Mouse (Mus musculus) intestine, embryonic 15.5 days (tissue): Measurements from ENCODE around the gene Abhd11. TPM values are rescaled to one million over a fixed set of nuclear protein-coding genes. Genes with fewer than 3 reads are reported as not detected.
A peak's percentile ranks its signal among the peaks of the same experiment; 100 is the strongest.

ENCODE experiments used
- ATAC-seq: fragments of 200-750 bp; cut with Nextera tagmentation; 2 replicates; pipeline ENCODE4 v1.8.0; 2017; ENCODE audit warnings: moderate TSS enrichment, moderate library complexity
- H3K27ac ChIP-seq: fragments of 300-500 bp; sonication (generic); 2 replicates; pipeline ENCODE4 v1.5.1; 2015; ENCODE audit warnings: mild to moderate bottlenecking, inconsistent platforms
- H3K27me3 ChIP-seq: fragments of 300-500 bp; sonication (generic); replicated peaks from 2 replicates; pipeline ENCODE4 v1.6.1; 2015; ENCODE audit warnings: inconsistent platforms
- H3K36me3 ChIP-seq: fragments of 300-500 bp; sonication (generic); 2 replicates; pipeline ENCODE4 v1.6.1; 2015; ENCODE audit warnings: inconsistent platforms
- H3K4me1 ChIP-seq: fragments of 300-500 bp; sonication (generic); replicated peaks from 2 replicates; pipeline ENCODE4 v1.6.1; 2015; ENCODE audit warnings: inconsistent platforms
- H3K4me2 ChIP-seq: fragments of 300-500 bp; sonication (generic); replicated peaks from 2 replicates; pipeline ENCODE4 v1.6.1; 2015; ENCODE audit warnings: mild to moderate bottlenecking, inconsistent platforms
- H3K4me3 ChIP-seq: fragments of 300-500 bp; sonication (generic); replicated peaks from 2 replicates; pipeline ENCODE4 v1.5.1; 2015; ENCODE audit warnings: inconsistent platforms
- H3K9ac ChIP-seq: fragments of 300-500 bp; sonication (generic); 2 replicates; pipeline ENCODE4 v1.6.1; 2015; ENCODE audit warnings: inconsistent platforms
- H3K9me3 ChIP-seq: fragments of 300-500 bp; sonication (generic); 2 replicates; pipeline ENCODE4 v1.6.1; 2016; ENCODE audit warnings: inconsistent platforms
- WGBS: fragments of 180-500 bp; shearing (Covaris S2); methylation state at CpG from one replicate; pipeline ENCODE4 v1.1.7; 2015; 5-methylcytosine and 5-hydroxymethylcytosine counted together
- polyA plus RNA-seq: library from polyadenylated mRNA; unstranded; fragments of >200 nt; fragmentation: Nextera tagmentation; extraction: Ambion mirVana; gene quantifications from 2 replicates; pipeline ENCODE4 v1.2.1, GENCODE M21; 2015

The Abhd11 gene
- polyA plus RNA-seq, 1 experiment from 2014 or later, result 96.0 TPM

- peak overlapping the region; percentile 31; the same call in 1 of the 2 replicates for H3K9ac ChIP-seq
- peak overlapping the region; percentile 48 for H3K4me2 ChIP-seq
- peak overlapping the region; percentile 73 for H3K4me3 ChIP-seq
- H3K27ac ChIP-seq, result peak overlapping the region; percentile 75
- H3K4me1 ChIP-seq, result peaks cover 39% of the 10 kb centered on the region
- no peaks in the 10 kb centered on the region for H3K27me3 ChIP-seq
- 10% methylated on average over 16 of the region's 16 CpGs for WGBS
- peak; percentile 31 for ATAC-seq
- H3K9me3 ChIP-seq, result no peaks in the 10 kb centered on the region
- H3K36me3 ChIP-seq, result no peaks in the 10 kb centered on the region
These were observed 3.9 kb downstream of the Abhd11 start for GRCm38 (mm10) chr5:135012671-135013441.

DNA sequence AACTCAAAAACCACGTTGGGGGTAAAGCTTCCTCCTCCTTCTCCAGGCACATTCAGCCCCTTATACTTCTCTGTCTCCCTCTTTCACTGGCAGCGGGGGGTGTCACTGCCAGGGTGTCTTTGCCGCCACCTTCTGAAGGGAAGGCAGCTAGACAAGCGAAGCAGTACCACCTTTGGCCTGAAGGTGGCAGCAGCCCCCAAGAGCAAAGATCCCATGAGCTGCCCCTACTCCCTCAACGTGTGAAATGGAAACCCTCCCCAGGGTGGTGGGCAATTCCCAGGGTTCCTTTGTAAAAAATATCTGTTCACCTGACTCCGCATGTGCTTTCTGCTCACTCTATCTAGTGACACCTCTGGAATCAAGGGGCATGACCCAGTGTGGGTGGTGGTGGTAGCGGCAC lies 6.5 kb downstream of the Abhd11 start:
- H3K9me3 ChIP-seq, result no peaks in the 10 kb centered on the region
- no peak overlapping the region for H3K9ac ChIP-seq
- H3K4me1 ChIP-seq, result peaks cover 30% of the 10 kb centered on the region
- 0 out of 2 replicates have a peak, but pooled peaks have one; percentile 20 for ATAC-seq
- WGBS, result 13% methylated on average over 7 of the region's 7 CpGs
- no peak overlapping the region for H3K4me3 ChIP-seq
- H3K36me3 ChIP-seq, result no peaks in the 10 kb centered on the region
- no peaks in the 10 kb centered on the region for H3K27me3 ChIP-seq
- no peak overlapping the region for H3K27ac ChIP-seq
- no peak overlapping the region for H3K4me2 ChIP-seq

GRCm38 (mm10) chr5:135016224-135016759 lies 7.3 kb downstream of the Abhd11 start:
- H3K4me3 ChIP-seq, result no peak overlapping the region
- H3K36me3 ChIP-seq, result no peaks in the 10 kb centered on the region
- ATAC-seq, result no peak
- 39% methylated on average over 4 of the region's 4 CpGs for WGBS
- H3K9me3 ChIP-seq, result no peaks in the 10 kb centered on the region
- no peak overlapping the region for H3K4me2 ChIP-seq
- no peaks in the 10 kb centered on the region for H3K27me3 ChIP-seq
- no peak overlapping the region for H3K27ac ChIP-seq
- H3K4me1 ChIP-seq, result peaks cover 22% of the 10 kb centered on the region
- H3K9ac ChIP-seq, result no peak overlapping the region

DNA sequence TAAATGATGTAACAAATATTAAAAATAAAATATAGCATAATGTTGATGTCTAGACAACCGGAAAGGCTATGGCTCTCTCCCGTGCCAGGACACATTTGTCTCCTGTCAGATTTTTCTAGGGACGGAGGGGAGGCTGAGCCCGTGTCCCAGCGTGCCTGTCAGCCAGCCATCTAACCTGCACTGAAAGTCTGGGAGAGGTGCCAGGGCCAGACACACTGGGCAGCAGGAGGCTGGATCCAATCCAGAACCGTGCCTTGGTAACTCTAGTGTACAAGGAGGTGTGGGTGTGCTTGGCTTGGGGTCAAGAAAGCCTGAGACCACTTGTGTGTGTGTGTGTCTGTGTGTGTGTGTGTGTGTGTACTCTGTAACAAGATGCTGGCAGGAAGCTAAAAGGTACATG lies 12.9 kb downstream of the Abhd11 start:
- 59% methylated on average over 6 of the region's 6 CpGs for WGBS
- peaks cover 27% of the 10 kb centered on the region for H3K4me1 ChIP-seq
- no peak for ATAC-seq

GRCm38 (mm10) chr5:135023344-135024173 lies 14.6 kb downstream of the Abhd11 start, which contains the start of gene Stx1a:
Gene Stx1a (plus strand): TSS chr5:135023482.
- peak within 1 kb of the TSS; percentile 77 for H3K9ac ChIP-seq
- WGBS, result under 1% methylated on average over 61 of the region's 61 CpGs
- peak; percentile 95 for ATAC-seq
- H3K4me2 ChIP-seq, result peak within 1 kb of the TSS; percentile 93
- no peaks in the 10 kb centered on the region for H3K27me3 ChIP-seq
- peak within 1 kb of the TSS; percentile 48; the same call in 1 of the 2 replicates for H3K27ac ChIP-seq
- no peaks in the 10 kb centered on the region for H3K36me3 ChIP-seq
- H3K4me3 ChIP-seq, result peak within 1 kb of the TSS; percentile 66
- peaks cover 31% of the 10 kb centered on the region for H3K4me1 ChIP-seq
- H3K9me3 ChIP-seq, result no peaks in the 10 kb centered on the region

More for the DNA sequence above, 12.9 kb downstream of the Abhd11 start:
- H3K36me3 ChIP-seq, result no peaks in the 10 kb centered on the region
- no peak overlapping the region for H3K4me2 ChIP-seq
- no peak overlapping the region for H3K27ac ChIP-seq
- no peaks in the 10 kb centered on the region for H3K27me3 ChIP-seq
- H3K9me3 ChIP-seq, result no peaks in the 10 kb centered on the region
- no peak overlapping the region for H3K9ac ChIP-seq
- no peak overlapping the region for H3K4me3 ChIP-seq

- Histone ChIP-seq H3K27ac (no peak overlapping the region), H3K4me3 (peak overlapping the region; percentile 66; the same call in 1 of the 2 replicates), H3K9ac (peak overlapping the region; percentile 77; the same call in 1 of the 2 replicates), H3K9me3 (no peaks in the 10 kb centered on the region), H3K4me2 (peak overlapping the region; percentile 93), H3K4me1 (peaks cover 40% of the 10 kb centered on the region), H3K27me3 (no peaks in the 10 kb centered on the region), H3K36me3 (no peaks in the 10 kb centered on the region)
- no peak for ATAC-seq
- WGBS, result 37% methylated on average over 11 of the region's 11 CpGs
These were observed 15.8 kb downstream of the Abhd11 start for GRCm38 (mm10) chr5:135024665-135025224.

DNA sequence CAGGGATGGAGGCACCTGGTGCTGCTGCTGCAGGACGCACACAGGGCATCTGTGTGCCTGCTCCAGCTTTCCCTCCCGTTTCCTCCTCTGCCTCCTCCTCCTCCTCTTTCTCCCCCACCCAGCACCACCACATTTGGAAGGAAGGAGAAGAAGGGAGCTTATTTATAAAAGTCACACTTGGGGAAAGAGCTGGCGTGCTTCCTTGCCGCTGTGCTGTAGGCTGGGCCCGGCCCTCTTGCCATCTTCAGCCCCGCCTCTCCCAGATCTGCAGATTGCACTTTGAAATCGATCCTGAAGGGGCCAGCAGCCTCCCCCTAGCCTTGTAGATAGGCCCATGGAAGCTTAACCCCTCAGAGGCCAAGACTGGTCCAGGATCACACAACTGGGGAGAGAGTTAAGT lies 16.9 kb downstream of the Abhd11 start:
- Histone ChIP-seq H3K4me2 (peak overlapping the region; percentile 45), H3K9me3 (no peaks in the 10 kb centered on the region), H3K27ac (0 out of 2 replicates have a peak overlapping the region, but pooled peaks have one; percentile 24), H3K9ac (peak overlapping the region; percentile 26; the same call in 1 of the 2 replicates), H3K4me1 (peaks cover 40% of the 10 kb centered on the region), H3K27me3 (no peaks in the 10 kb centered on the region), H3K4me3 (no peak overlapping the region), H3K36me3 (no peaks in the 10 kb centered on the region)
- 10% methylated on average over 7 of the region's 7 CpGs for WGBS
- no peak for ATAC-seq

DNA sequence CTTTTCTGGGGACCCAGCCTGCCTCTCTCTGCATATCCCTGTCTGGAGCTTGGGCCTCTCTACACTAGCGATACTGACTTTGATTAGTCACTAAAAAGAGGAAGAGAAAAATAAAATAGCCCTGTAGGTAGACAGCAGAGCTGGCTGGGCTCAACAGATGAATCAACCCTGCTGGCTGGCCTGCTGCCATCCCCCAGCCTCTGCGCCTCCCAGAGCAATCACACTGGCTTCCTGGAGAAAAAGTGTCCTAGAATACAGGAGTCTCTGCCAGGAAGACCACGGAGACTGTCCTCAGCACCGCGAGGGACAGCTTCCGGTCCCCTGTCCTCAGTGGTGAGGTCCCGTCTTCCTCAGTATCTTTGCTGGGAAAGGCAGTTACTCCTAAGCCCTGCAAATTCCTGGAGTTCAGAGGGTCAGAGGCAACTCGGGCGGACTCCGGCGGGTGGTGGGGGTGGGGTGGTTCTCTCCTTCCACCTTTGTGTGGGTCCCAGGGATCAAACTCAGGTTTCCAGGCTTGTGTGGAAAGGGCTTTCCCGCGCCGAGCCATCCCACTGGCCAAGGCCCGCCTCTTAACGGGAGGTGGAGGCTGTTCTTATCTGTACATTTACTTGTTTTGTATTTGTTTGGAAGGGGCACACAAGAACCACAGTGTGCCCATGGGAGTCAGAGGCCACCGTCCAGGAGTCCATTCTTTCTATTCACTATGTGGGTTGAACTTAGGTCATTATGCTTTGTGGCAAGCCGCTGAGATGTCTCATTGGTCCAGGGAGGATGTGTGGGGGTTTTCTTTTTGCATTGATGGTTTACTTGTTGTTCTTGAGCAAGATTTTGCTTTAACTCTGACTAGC lies 20.3 kb downstream of the Abhd11 start:
- peak; percentile 48; the same call in 1 of the 2 replicates for ATAC-seq
- Histone ChIP-seq H3K27me3 (no peaks in the 10 kb centered on the region), H3K27ac (peak overlapping the region; percentile 44), H3K9ac (no peak overlapping the region), H3K36me3 (no peaks in the 10 kb centered on the region; the same call in 1 of the 2 replicates), H3K4me3 (no peak overlapping the region), H3K9me3 (no peaks in the 10 kb centered on the region), H3K4me1 (peaks cover 30% of the 10 kb centered on the region), H3K4me2 (peak overlapping the region; percentile 46)
- 45% methylated on average over 18 of the region's 18 CpGs for WGBS

- no peak overlapping the region for H3K4me3 ChIP-seq
- no peak overlapping the region for H3K4me2 ChIP-seq
- no peak overlapping the region for H3K27ac ChIP-seq
- ATAC-seq, result no peak
- WGBS, result 90% methylated on average over 5 of the region's 5 CpGs
- H3K9ac ChIP-seq, result no peak overlapping the region
- H3K9me3 ChIP-seq, result no peaks in the 10 kb centered on the region
- H3K4me1 ChIP-seq, result peaks cover 13% of the 10 kb centered on the region
- no peaks in the 10 kb centered on the region for H3K27me3 ChIP-seq
- H3K36me3 ChIP-seq, result no peaks in the 10 kb centered on the region; the same call in 1 of the 2 replicates
These were observed 23.6 kb downstream of the Abhd11 start for GRCm38 (mm10) chr5:135032581-135032980.

GRCm38 (mm10) chr5:135034593-135034992 lies 25.6 kb downstream of the Abhd11 start:
- no peak for ATAC-seq
- WGBS, result 94% methylated on average over 2 of the region's 2 CpGs

More at GRCm38 (mm10) chr5:135034593-135034992, 25.6 kb downstream of the Abhd11 start:
- no peak overlapping the region for H3K9ac ChIP-seq
- H3K4me2 ChIP-seq, result no peak overlapping the region
- no peaks in the 10 kb centered on the region for H3K9me3 ChIP-seq
- no peaks in the 10 kb centered on the region for H3K4me1 ChIP-seq
- H3K36me3 ChIP-seq, result peaks cover 9% of the 10 kb centered on the region; the same call in 1 of the 2 replicates
- H3K4me3 ChIP-seq, result no peak overlapping the region
- no peaks in the 10 kb centered on the region for H3K27me3 ChIP-seq
- H3K27ac ChIP-seq, result no peak overlapping the region
